Mouse (Mus musculus): ENCODE results near the gene Tfe3.

Tfe3 gene

DNA sequence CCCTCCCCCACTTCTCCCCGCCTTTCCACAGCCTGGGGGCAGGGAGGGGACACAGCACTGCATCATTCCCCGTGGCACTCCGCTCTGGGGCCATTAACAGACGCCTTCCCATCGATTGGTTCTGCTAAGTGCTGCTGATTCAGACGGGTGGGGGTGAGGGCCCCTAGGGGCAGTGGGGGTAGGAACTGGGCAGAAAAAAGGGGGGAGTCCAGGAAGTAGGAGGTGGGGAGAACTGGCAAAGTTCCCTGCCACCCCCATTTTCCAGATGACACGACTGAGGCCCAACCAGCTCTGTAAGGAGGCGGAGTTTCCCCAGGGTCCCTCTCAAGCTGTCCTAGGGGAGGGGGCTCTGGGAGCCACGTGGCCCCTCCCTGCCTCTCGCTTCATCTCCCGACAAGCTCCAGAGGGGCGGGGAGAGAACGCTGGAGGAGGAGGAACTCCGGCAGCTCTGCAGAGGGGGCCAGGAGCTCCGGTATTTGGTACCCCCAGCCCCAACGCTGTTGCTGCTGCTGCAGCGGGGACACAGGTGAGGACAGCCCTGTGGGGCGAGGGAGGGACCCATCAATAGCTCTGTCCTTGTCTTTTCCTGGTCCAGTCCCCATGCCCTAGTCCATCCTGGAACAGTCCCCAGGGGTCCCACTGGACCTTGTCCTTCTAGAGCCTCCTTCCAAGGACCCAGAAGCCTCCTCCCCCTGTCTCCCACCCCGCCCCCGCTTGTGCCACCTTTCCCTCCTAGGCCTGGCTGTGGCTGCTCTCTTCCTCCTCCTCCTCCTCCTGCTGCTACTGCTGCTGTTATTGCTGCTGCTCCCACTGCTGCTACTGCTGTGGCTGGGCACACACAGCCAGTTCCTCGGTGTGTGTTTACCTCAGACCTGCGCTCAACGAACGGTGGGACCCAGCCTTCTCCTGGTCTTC, 59.8 kb downstream of the Tfe3 start, which contains the start of gene Kcnd1:
TSS of gene Kcnd1 (plus strand) at position 425 of the 915 bp plus-strand sequence.
- DNase-seq, result no peak

Measured in thymus, postnatal 14 days (tissue).